Mouse (Mus musculus): Measurements from ENCODE around the gene Klhdc7a. TPM values are rescaled to one million over a fixed set of nuclear protein-coding genes. Genes with fewer than 3 reads are reported as not detected.

Gene Klhdc7a
- under 1 TPM; 0.04 to 0.07 TPM for total RNA-seq (2023)

GRCm38 (mm10) chr4:139967922-139968321, at the start of gene Klhdc7a:
Klhdc7a (minus strand) TSS chr4:139968026.

Other genes with a start within 250 kb of the Klhdc7a start
- gene Pax7, start 134.5 kb downstream of the Klhdc7a start, total RNA-seq (2023): not detected